Mouse (Mus musculus): ENCODE data around the gene Ncoa5. TPM values are rescaled to one million over a fixed set of nuclear protein-coding genes. Genes with fewer than 3 reads are reported as not detected.
A peak's percentile ranks its signal among the peaks of the same experiment; 100 is the strongest.

Gene Ncoa5
- polyA plus RNA-seq (2012; ENCODE audit: insufficient read depth, insufficient read length, missing spikeins) = 29.5 and 33.0 TPM in 2 replicates

DNA sequence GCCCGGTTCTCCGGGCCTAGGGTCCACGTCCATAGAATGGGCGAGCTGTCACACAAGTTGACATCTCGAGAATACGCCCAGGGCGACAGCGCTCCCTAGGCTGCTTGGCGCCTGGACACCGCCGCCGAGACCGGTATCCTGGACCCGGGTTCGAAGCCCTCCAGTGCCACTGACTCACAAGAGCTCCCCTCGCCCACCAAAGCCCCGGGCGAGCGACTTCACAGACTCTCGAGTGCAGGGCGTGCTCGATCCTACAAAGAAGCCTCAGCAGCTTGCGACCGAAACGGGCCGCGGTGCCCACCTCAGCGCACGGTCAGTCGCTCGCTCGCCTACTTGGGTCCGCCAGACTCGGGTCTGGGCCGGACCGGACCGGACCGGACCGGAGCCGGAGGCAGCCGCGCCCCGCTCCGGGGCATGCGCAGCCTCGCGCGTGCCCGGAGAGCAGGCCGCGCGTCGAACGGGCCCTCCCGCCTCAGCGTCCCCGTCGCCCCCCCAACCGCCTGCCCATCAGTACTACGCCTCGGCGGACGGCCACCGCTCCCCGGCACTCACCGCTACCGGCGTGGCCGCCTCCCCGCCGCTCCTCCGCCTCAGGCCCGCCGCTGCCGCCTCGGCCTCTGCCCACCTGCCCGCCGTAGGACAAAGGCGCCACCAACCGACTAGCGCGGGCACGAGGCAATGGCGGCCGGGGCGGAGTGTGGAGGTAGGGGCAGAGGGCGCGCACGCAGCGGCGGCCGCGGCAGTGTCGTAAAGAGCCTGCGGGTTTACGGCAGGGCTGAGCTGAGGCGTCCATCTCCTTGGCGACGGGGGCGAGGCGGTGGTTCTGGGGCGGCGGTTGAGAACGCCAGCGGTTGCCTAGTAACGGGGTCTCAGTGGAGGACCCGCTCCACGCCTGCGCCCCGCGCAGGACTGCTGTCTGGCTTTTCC is at the start of gene Ncoa5:
TSS of gene Ncoa5 (minus strand) at position 737 of the 927 bp plus-strand sequence.
- H3K4me3 ChIP-seq (ENCODE audit: insufficient read depth, low read length) = peak within 1 kb of the TSS; percentile 76
- TF ChIP-seq POLR2A (IDR thresholded peaks at IDR 0.05; ENCODE audit: borderline replicate concordance, low read depth, low read length) (no peak), CTCF (IDR thresholded peaks at IDR 0.05; ENCODE audit: low read depth, low read length) (no peak)
- peaks cover 20% of the 10 kb centered on the region for H3K4me1 ChIP-seq (ENCODE audit: control insufficient read depth, insufficient read depth, low read length)
- H3K27ac ChIP-seq (ENCODE audit: insufficient read depth, low read depth, low read length) = peak within 1 kb of the TSS; percentile 51; the same call in 1 of the 2 replicates

DNA sequence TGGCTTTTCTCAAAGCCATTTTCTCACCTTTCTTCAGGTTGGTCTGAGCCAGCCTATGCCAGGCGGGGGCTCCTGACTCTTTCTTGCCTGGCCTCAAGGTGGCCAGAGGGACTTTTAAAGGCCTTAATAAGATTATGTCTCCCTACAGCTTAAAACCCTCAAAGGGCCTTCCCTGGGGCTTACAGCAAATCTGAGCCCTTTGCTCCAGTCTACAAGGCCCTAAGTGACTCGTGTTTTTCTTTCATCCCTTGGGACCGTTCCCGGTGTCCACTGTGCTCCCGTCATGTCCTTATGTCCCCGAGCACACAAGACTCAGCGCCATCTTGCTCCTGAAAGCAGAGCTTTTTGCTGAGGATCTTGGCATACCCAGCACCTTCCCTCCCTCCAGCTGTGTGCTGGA is 46.6 kb upstream of the Ncoa5 start:
- TF ChIP-seq POLR2A (IDR thresholded peaks at IDR 0.05; ENCODE audit: borderline replicate concordance, low read depth, low read length) = no peak
- no peak for TF ChIP-seq CTCF (IDR thresholded peaks at IDR 0.05; ENCODE audit: low read depth, low read length)
- no peak overlapping the region for H3K4me3 ChIP-seq (ENCODE audit: insufficient read depth, low read length)

DNA sequence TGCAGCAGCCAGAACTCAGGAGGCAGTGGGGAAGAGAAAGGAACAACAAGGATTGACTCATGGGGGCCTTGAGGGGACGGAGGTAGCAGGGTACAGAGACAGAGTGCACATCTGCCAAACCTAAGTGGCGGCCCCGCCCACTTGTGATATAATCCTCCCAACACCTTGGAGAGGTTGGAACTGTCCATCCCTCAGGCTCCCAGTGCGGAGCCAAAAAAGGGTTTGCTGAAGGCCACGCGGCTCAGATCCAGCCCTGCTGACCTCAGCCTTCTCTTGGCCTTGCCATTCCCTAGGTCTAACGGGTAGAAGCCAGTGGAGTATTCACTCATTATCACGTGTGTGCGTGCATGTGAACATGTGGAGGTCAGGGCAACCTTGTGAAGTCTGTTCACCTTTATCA is 46.0 kb upstream of the Ncoa5 start:
- Histone ChIP-seq H3K27ac (ENCODE audit: insufficient read depth, low read depth, low read length) (no peak overlapping the region), H3K4me1 (ENCODE audit: control insufficient read depth, insufficient read depth, low read length) (no peaks in the 10 kb centered on the region), H3K4me3 (ENCODE audit: insufficient read depth, low read length) (no peak overlapping the region)
- TF ChIP-seq CTCF (IDR thresholded peaks at IDR 0.05; ENCODE audit: low read depth, low read length) = no peak
- no peak for TF ChIP-seq POLR2A (IDR thresholded peaks at IDR 0.05; ENCODE audit: borderline replicate concordance, low read depth, low read length)

More for the DNA sequence above, 46.6 kb upstream of the Ncoa5 start:
- H3K4me1 ChIP-seq (ENCODE audit: control insufficient read depth, insufficient read depth, low read length) = no peaks in the 10 kb centered on the region
- no peak overlapping the region for H3K27ac ChIP-seq (ENCODE audit: insufficient read depth, low read depth, low read length)

DNA sequence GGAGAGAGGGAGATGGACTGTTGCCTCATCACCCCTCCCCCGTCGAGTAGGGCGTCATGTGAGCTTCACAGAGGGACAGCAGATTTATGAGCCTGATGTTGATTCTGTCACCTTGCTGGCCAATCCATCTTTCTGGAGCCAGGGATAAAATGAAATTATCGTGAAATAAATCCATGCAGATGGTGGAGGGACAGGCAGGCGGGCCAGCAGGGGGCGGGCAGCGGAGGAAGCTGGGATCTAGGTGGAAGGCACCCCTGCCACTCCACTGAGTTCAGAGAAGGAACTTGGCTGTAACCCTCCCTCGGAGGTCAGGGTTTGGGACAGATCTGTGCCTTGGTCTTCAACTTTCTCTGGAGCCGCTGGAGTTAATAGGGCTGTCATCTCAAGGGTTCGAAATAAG is 43.9 kb upstream of the Ncoa5 start:
- H3K27ac ChIP-seq (ENCODE audit: insufficient read depth, low read depth, low read length) = no peak overlapping the region
- TF ChIP-seq POLR2A (IDR thresholded peaks at IDR 0.05; ENCODE audit: borderline replicate concordance, low read depth, low read length) = no peak
- TF ChIP-seq CTCF (IDR thresholded peaks at IDR 0.05; ENCODE audit: low read depth, low read length) = no peak
- no peak overlapping the region for H3K4me3 ChIP-seq (ENCODE audit: insufficient read depth, low read length)
- H3K4me1 ChIP-seq (ENCODE audit: control insufficient read depth, insufficient read depth, low read length) = no peaks in the 10 kb centered on the region

DNA sequence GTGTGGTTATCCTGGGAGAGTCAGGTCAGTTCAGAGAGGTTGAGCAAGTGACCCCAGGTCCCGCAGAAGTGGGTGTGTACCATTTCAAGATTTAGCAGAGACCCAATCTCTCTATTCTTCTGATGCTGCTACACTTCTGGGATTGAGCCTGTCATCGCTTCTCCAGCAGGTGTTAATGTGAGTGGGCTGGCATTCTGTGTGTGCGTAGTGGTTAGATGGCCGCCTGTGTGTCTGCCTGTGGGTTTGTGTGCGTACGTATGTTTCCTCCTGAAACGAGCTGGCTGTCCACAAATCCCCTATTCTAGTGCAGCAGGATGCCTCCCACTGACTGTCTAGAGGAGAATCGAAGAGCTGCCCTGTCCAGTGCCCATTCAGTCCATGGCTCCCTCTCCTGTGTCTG is 43.4 kb upstream of the Ncoa5 start:
- TF ChIP-seq CTCF (IDR thresholded peaks at IDR 0.05; ENCODE audit: low read depth, low read length) (no peak), POLR2A (IDR thresholded peaks at IDR 0.05; ENCODE audit: borderline replicate concordance, low read depth, low read length) (no peak)
- no peak overlapping the region for H3K27ac ChIP-seq (ENCODE audit: insufficient read depth, low read depth, low read length)
- H3K4me3 ChIP-seq (ENCODE audit: insufficient read depth, low read length) = no peak overlapping the region
- H3K4me1 ChIP-seq (ENCODE audit: control insufficient read depth, insufficient read depth, low read length) = no peaks in the 10 kb centered on the region

DNA sequence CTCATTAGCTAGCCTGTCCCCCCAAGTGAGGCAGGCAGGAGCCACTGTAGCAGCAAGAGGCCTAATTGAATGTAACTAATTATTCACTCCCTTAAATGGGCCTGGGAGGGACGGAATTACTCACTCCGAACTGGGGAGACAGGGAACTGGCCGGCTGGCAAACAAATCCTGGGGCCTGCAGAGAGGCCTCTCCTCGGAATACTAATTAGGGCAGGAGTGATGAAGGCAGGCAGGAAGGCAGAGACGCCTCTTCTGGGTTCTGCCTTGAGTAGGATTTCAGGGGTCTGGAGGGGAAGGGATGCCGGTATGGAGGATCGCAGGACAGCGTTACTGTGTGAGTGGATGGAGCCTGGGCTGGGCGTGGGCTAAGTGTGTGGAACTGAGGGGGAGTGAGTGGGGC is 42.4 kb upstream of the Ncoa5 start:
- Histone ChIP-seq H3K4me3 (ENCODE audit: insufficient read depth, low read length) (no peak overlapping the region), H3K4me1 (ENCODE audit: control insufficient read depth, insufficient read depth, low read length) (no peaks in the 10 kb centered on the region), H3K27ac (ENCODE audit: insufficient read depth, low read depth, low read length) (no peak overlapping the region)
- no peak for TF ChIP-seq POLR2A (IDR thresholded peaks at IDR 0.05; ENCODE audit: borderline replicate concordance, low read depth, low read length)
- no peak for TF ChIP-seq CTCF (IDR thresholded peaks at IDR 0.05; ENCODE audit: low read depth, low read length)

DNA sequence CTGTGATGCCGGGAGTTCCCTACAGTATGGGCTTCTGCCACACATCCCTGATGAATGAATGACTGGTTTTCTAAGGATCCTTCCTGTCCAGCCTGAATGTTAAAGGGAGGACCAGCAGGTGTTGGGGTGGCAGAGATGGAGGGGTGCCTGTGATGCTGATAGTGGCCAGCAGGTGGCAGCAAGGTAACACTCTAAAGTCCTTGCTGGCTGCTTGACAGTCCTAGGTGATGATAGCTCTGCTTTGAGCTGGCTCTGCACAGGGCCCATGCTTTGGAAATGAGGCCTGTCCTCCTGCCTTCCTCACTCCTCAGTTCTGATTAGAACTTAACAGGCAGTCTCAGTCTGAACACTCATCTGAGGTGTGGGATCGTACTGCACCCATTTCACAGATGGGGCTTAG is 40.3 kb upstream of the Ncoa5 start:
- Histone ChIP-seq H3K27ac (ENCODE audit: insufficient read depth, low read depth, low read length) (no peak overlapping the region), H3K4me3 (ENCODE audit: insufficient read depth, low read length) (no peak overlapping the region), H3K4me1 (ENCODE audit: control insufficient read depth, insufficient read depth, low read length) (peaks cover 2% of the 10 kb centered on the region; the same call in 1 of the 2 replicates)
- TF ChIP-seq POLR2A (IDR thresholded peaks at IDR 0.05; ENCODE audit: borderline replicate concordance, low read depth, low read length) (no peak), CTCF (IDR thresholded peaks at IDR 0.05; ENCODE audit: low read depth, low read length) (peak; percentile 73)

DNA sequence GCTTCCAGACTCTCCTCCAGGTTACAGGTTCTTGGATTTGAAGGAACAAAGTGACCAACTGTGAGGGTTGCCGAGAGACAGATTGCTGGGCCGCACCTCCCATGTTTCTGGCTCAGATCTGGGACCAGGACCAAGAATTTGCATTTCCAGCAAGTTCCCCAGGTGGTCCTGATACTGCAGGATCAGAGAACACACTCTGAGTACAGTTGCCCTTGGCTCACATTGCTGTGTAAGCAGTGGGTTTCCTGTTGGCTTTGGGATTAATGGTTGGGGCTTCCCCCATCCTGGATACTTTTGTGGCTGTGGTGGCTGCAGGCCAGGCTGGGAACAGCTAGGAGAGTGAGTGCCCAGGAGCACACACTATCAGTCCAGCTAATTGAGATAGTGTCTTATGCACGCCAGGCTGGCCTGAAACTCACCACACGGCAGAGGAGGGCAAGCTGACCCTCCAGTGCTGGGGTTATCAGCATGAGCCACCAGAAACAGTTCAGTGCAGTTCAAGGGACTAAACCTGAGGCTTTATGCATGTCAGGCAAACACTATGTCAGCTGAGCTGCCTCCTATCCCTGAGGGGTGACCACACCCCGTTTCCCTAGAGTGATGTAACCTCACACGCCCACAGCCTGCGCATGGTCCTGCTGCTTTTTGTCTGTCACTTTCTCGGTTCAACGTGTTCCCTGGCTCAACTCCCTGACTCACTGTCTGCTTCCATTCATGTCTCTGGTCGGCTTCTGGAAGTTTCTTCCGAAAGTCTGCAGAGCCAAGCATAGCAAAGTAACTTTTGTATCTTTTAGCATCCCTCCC is 39.6 kb upstream of the Ncoa5 start:
- no peak overlapping the region for H3K4me3 ChIP-seq (ENCODE audit: insufficient read depth, low read length)
- H3K27ac ChIP-seq (ENCODE audit: insufficient read depth, low read depth, low read length) = no peak overlapping the region
- TF ChIP-seq POLR2A (IDR thresholded peaks at IDR 0.05; ENCODE audit: borderline replicate concordance, low read depth, low read length) (no peak), CTCF (IDR thresholded peaks at IDR 0.05; ENCODE audit: low read depth, low read length) (no peak)
- H3K4me1 ChIP-seq (ENCODE audit: control insufficient read depth, insufficient read depth, low read length) = peaks cover 2% of the 10 kb centered on the region; the same call in 1 of the 2 replicates

DNA sequence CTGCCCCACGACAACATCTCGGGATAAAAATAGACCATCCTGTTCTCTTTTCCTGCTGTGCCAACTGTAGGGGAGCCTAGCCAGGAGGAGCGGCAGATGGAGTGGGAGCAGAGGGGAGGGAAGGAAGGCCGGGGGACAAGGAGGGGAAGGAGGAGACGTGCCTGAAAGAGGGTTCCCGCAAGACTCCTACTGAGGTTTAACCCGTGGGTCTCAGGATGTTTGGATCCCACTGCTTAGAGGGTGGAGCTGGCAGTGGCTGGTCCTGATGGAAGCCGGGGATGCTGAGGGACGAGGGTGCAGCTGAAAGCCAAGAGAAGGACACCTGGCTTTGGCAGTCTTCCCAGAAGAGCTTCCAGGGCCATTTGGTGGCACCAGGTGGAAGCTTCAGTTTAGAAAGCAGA is 38.7 kb upstream of the Ncoa5 start:
- H3K4me1 ChIP-seq (ENCODE audit: control insufficient read depth, insufficient read depth, low read length) = peaks cover 2% of the 10 kb centered on the region; the same call in 1 of the 2 replicates
- no peak overlapping the region for H3K27ac ChIP-seq (ENCODE audit: insufficient read depth, low read depth, low read length)
- no peak overlapping the region for H3K4me3 ChIP-seq (ENCODE audit: insufficient read depth, low read length)
- no peak for TF ChIP-seq POLR2A (IDR thresholded peaks at IDR 0.05; ENCODE audit: borderline replicate concordance, low read depth, low read length)
- TF ChIP-seq CTCF (IDR thresholded peaks at IDR 0.05; ENCODE audit: low read depth, low read length) = no peak
